Mouse (Mus musculus) cerebellum, adult 11 months (tissue): Measurements from ENCODE around the gene Nup205.

Source experiments
- DNase-seq: peaks from one replicate; pipeline ENCODE4 v3.0.0; 2022

Nup205 gene

DNA sequence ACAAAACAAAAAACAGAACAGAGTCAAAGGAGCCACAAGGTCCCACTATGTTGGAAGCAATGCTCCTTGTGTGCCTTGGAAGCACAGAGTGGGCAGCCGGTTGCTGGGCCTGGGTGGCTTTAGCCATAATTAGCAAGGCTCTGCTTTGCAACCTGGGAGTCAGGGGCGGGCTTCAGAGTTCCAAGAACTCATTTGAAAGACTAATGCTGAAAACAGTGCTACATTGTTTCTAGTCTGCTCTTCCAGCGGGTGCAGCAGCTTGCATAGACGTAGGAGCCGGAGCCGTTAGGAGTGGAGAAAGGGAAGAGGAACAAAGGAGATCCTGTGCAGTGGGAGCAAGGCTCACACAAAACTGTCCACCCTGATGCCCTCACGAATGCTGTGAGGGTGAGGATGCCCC, 111.7 kb downstream of the Nup205 start:
- no peak for DNase-seq

DNA sequence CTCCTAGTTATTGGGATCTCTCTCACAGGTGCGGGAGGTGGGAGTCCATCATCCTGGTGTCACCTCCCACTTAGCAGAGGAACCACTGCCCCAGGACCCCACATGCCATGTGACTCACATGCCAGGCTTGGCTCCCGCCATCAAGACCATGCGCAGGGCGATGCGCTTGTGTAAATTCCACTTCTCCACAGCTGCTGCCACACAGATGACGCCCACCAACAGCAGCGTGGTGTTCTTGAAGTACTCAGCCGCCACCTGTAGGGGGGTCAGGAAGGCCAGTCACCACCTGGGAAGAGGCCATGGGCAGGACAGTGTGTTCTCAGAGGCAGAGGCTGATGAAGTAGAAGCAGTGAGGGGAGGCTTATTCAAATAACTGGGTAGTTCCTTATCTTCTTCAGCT, 112.5 kb downstream of the Nup205 start:
- DNase-seq = no peak

DNA sequence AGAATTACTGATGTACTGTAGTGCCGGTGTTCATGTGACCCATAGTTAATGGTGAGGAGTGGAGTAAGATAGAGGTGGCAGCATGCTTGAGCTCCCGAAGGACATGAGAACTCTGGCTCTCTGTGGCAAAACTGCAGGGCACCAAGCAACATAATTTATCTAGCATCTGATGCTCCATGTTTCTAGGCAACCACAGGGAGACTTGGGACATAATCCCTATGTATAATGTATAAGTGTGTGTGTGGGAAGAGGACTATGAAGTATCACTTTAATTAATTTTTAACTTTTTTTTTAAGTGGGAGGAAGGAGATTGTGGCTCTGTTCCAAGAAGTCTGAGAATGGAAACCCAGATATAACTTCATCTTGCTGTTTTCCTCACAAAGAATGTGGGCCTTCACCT, 117.7 kb downstream of the Nup205 start:
- DNase-seq = no peak

DNA sequence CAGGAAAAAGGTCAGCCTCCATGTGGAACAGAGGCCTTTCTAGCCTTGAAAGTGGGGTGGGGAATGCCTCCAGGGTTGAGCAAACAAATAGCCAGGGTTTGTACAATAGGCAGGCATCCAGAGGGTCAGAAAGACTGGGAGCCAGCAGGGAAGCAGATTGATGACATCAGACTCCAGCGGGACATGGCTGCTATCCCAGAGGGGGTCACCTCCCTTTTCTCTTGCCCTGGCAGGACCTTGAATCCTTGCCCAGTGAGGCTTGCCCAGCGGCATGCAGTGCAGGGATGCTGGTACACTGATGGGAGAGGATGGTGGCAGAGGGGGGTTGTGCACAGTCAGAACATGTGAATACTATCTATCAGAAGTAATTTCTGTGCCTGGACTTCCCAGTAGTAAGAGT, 119.8 kb downstream of the Nup205 start:
- DNase-seq = no peak
